Mouse (Mus musculus): ENCODE measurements at regions not wholly inside any gene's neighbourhood (a gene's known extent, or its start where the extent isn't known, plus 50 kb on each side); places are given as distances from the start of the nearest gene placed in this dataset.

DNA sequence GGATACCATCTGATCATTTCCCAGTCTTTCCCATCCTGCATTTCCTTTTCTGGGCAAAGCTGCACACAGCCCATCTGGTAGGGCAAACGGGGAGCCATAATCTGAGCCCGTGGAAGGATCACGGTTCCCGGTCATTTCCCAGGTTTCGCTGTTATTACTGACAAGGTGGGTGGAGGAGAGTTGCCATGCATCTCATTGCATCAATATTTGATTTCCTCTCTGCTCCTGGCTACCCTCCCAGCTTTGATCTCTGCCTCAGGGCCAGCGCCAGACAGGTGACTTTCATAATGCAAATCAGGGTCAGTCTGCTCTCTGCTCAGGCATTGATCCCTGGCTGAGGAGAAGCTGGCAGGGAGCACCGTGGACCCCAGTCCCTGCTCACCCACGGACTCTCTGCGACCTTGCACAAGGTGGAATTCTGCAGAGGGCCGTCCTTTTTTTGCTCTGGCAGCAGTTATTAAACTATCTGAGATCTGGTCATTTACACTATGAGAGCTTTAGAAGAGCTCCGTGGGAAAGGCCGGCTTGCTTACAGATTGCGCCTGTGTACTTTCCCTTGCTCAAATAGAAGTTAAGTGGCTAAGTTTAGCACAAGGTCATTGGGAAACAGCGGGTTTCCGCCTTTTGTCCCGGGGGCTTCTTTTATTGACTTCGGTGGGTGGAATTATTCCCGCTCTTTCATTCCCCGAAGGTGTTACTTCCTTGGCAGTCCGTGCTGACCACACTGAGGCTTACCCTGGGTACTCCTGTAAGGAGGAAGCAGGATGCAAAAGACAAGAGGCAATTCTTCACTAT is 114.1 kb upstream of the Slit3 start:
- WGBS (ENCODE audit: insufficient replicate concordance), result 15% methylated on average over 20 of the region's 20 CpGs
- peak overlapping the region; percentile 19; the same call in 1 of the 2 replicates for H3K4me3 ChIP-seq (ENCODE audit: low read depth, low read length)
- DNase-seq (peak; percentile 74), ATAC-seq (peak; percentile 99)
- TF ChIP-seq EP300 (IDR thresholded peaks at IDR 0.05; ENCODE audit: low read depth) (no peak), CTCF (IDR thresholded peaks at IDR 0.05; ENCODE audit: low read depth) (no peak)
- no peak overlapping the region for H3K9ac ChIP-seq (replicated peaks)
- no peaks in the 10 kb centered on the region for H3K27me3 ChIP-seq (ENCODE audit: insufficient read depth, low read length)
- H3K4me2 ChIP-seq (ENCODE audit: low read depth, low read length), result peak overlapping the region; percentile 61
- H3K9me3 ChIP-seq (ENCODE audit: low read length), result no peaks in the 10 kb centered on the region
- peak overlapping the region; percentile 83 for H3K27ac ChIP-seq (ENCODE audit: low read depth)
- peaks cover 6% of the 10 kb centered on the region; the same call in 1 of the 2 replicates for H3K4me1 ChIP-seq (ENCODE audit: insufficient read depth)
- no peaks in the 10 kb centered on the region for H3K36me3 ChIP-seq (replicated peaks; ENCODE audit: insufficient read depth, low read length)

DNA sequence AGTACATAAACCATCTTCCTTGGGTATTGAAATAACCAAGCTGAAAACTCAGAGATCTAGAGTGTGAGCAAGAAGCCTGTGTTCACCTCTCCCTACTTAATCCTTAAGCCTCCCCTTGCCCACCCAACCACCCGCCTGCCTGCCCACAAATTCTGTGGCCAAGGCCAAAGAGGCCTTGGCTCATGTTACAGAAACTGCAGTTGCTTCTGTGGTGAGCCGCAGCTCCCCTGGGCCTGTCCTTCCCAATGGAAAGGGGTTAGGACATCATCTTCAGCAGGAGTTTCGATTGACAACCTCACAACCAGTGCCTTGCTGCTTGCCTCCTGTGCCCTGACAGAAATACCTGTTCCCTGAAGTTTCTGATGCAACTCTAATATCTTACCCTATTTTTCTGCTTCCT is 115.9 kb upstream of the Slit3 start:
- H3K27me3 ChIP-seq (ENCODE audit: insufficient read depth, low read length), result no peaks in the 10 kb centered on the region
- no peak overlapping the region for H3K27ac ChIP-seq (ENCODE audit: low read depth)
- TF ChIP-seq EP300 (IDR thresholded peaks at IDR 0.05; ENCODE audit: low read depth) (no peak), CTCF (IDR thresholded peaks at IDR 0.05; ENCODE audit: low read depth) (no peak)
- no peak overlapping the region for H3K4me2 ChIP-seq (ENCODE audit: low read depth, low read length)
- H3K36me3 ChIP-seq (replicated peaks; ENCODE audit: insufficient read depth, low read length), result no peaks in the 10 kb centered on the region
- no peak overlapping the region for H3K9ac ChIP-seq (replicated peaks)
- no peak overlapping the region for H3K4me3 ChIP-seq (ENCODE audit: low read depth, low read length)
- 70% methylated on average over 3 of the region's 3 CpGs for WGBS (ENCODE audit: insufficient replicate concordance)
- no peak for DNase-seq
- no peak for ATAC-seq
- H3K9me3 ChIP-seq (ENCODE audit: low read length), result no peaks in the 10 kb centered on the region
- H3K4me1 ChIP-seq (ENCODE audit: insufficient read depth), result peaks cover 6% of the 10 kb centered on the region; the same call in 1 of the 2 replicates

DNA sequence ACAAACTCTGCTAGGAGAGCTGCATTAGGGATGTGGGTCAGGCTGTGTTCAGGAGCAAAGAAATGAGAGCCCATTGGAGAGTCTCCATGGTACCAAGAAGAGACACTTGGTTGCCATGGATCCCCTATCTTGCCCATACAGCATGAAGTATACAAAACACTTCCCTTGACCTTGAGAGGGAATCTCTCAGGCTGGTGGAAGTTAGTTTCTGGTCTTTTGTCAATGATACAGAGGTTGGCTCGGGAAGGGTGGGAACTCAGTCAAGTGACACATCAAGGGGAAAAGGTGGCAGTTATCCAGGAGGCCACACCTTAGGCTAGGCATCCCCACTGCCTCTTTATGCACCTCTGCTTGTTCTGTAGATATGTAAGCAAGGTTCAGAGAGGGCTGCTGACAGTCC is 116.6 kb upstream of the Slit3 start:
- ATAC-seq (no peak), DNase-seq (no peak)
- Histone ChIP-seq H3K9me3 (ENCODE audit: low read length) (no peaks in the 10 kb centered on the region), H3K4me1 (ENCODE audit: insufficient read depth) (peaks cover 6% of the 10 kb centered on the region; the same call in 1 of the 2 replicates), H3K36me3 (replicated peaks; ENCODE audit: insufficient read depth, low read length) (no peaks in the 10 kb centered on the region), H3K4me3 (ENCODE audit: low read depth, low read length) (no peak overlapping the region), H3K27me3 (ENCODE audit: insufficient read depth, low read length) (no peaks in the 10 kb centered on the region), H3K27ac (ENCODE audit: low read depth) (no peak overlapping the region), H3K9ac (replicated peaks) (no peak overlapping the region), H3K4me2 (ENCODE audit: low read depth, low read length) (no peak overlapping the region)
- TF ChIP-seq CTCF (IDR thresholded peaks at IDR 0.05; ENCODE audit: low read depth) (no peak), EP300 (IDR thresholded peaks at IDR 0.05; ENCODE audit: low read depth) (no peak)
- WGBS (ENCODE audit: insufficient replicate concordance), result 41% methylated on average over 1 of the region's 1 CpGs

DNA sequence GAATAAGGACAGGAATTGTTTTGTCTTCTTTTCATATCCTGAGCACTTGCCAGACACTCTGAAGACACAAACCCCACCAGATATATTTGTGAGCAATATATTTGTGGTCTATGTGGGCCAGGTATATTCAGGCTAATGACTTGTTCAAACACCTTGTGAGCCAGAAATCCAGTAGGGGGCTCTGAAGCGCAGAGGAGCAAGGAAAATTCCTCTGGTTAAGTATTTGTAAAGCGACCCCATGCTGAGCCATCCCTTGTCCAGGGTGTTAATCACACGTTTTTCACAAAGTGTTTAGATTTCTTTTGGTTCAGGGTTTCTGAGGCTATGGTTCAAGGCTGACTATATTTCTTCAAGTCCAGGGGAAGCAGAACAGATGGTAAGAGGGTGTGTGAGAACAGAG is 117.1 kb upstream of the Slit3 start:
- TF ChIP-seq EP300 (IDR thresholded peaks at IDR 0.05; ENCODE audit: low read depth) (no peak), CTCF (IDR thresholded peaks at IDR 0.05; ENCODE audit: low read depth) (no peak)
- WGBS (ENCODE audit: insufficient replicate concordance), result 41% methylated on average over 3 of the region's 3 CpGs
- H3K4me3 ChIP-seq (ENCODE audit: low read depth, low read length), result no peak overlapping the region
- no peak for DNase-seq
- H3K36me3 ChIP-seq (replicated peaks; ENCODE audit: insufficient read depth, low read length), result no peaks in the 10 kb centered on the region
- H3K9ac ChIP-seq (replicated peaks), result no peak overlapping the region
- H3K4me1 ChIP-seq (ENCODE audit: insufficient read depth), result peaks cover 6% of the 10 kb centered on the region; the same call in 1 of the 2 replicates
- H3K27ac ChIP-seq (ENCODE audit: low read depth), result no peak overlapping the region
- no peak overlapping the region for H3K4me2 ChIP-seq (ENCODE audit: low read depth, low read length)
- no peaks in the 10 kb centered on the region for H3K27me3 ChIP-seq (ENCODE audit: insufficient read depth, low read length)
- H3K9me3 ChIP-seq (ENCODE audit: low read length), result no peaks in the 10 kb centered on the region
- ATAC-seq, result no peak

DNA sequence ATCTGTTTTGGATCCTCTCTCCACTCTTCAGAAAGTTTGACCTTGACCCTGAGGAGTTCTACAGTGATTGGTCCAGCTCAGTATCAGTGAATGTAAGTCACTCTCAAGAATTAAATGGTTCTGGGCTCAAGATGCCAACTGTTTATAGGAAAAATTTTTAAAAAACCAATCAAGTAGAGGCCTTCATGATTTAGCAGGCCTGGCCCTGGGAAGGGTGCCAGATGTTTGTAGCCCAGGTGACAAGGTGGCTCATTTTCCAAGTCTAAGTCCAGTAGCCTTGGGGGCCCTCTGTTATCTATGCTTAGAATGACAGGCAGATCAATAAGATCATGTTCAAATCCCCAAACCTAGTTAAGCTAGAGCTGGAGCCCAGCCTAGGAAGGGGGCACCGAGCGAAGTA is 123.1 kb upstream of the Slit3 start:
- ATAC-seq (no peak), DNase-seq (no peak)
- Histone ChIP-seq H3K9ac (replicated peaks) (no peak overlapping the region), H3K36me3 (replicated peaks; ENCODE audit: insufficient read depth, low read length) (no peaks in the 10 kb centered on the region), H3K27me3 (ENCODE audit: insufficient read depth, low read length) (no peaks in the 10 kb centered on the region), H3K4me3 (ENCODE audit: low read depth, low read length) (no peak overlapping the region), H3K27ac (ENCODE audit: low read depth) (no peak overlapping the region), H3K4me2 (ENCODE audit: low read depth, low read length) (no peak overlapping the region), H3K9me3 (ENCODE audit: low read length) (no peaks in the 10 kb centered on the region), H3K4me1 (ENCODE audit: insufficient read depth) (0 out of 2 replicates have a peak, but pooled peaks cover 2% of the 10 kb centered on the region)
- TF ChIP-seq EP300 (IDR thresholded peaks at IDR 0.05; ENCODE audit: low read depth) (no peak), CTCF (IDR thresholded peaks at IDR 0.05; ENCODE audit: low read depth) (no peak)
- WGBS (ENCODE audit: insufficient replicate concordance), result 83% methylated on average over 2 of the region's 2 CpGs

DNA sequence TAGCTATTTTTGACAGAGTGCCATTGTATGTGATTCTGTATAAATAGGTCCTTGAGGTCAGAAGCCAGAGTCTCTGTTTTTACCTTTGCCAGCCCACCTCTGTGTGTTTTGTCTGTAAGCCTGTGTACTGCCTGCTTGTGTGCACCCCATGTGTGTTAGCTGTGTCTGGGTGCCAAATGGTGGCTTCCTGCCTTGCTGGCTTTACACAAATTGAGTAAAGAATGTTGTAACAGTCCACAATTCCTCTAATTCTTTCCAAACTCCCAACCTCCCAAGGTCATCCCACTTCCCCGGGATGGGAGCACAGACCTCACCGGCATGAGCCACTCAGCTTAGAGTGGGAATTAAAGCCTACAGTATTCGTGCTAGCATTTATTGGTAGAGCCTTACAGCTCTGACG is 125.5 kb upstream of the Slit3 start:
- 61% methylated on average over 4 of the region's 4 CpGs for WGBS (ENCODE audit: insufficient replicate concordance)
- no peaks in the 10 kb centered on the region for H3K9me3 ChIP-seq (ENCODE audit: low read length)
- ATAC-seq (peak; percentile 88), DNase-seq (peak; percentile 27)
- 0 out of 2 replicates have a peak, but pooled peaks cover 2% of the 10 kb centered on the region for H3K4me1 ChIP-seq (ENCODE audit: insufficient read depth)
- H3K4me2 ChIP-seq (ENCODE audit: low read depth, low read length), result no peak overlapping the region
- H3K27me3 ChIP-seq (ENCODE audit: insufficient read depth, low read length), result no peaks in the 10 kb centered on the region
- H3K36me3 ChIP-seq (replicated peaks; ENCODE audit: insufficient read depth, low read length), result no peaks in the 10 kb centered on the region
- H3K9ac ChIP-seq (replicated peaks), result no peak overlapping the region
- no peak for TF ChIP-seq EP300 (IDR thresholded peaks at IDR 0.05; ENCODE audit: low read depth)
- no peak for TF ChIP-seq CTCF (IDR thresholded peaks at IDR 0.05; ENCODE audit: low read depth)
- no peak overlapping the region for H3K27ac ChIP-seq (ENCODE audit: low read depth)
- H3K4me3 ChIP-seq (ENCODE audit: low read depth, low read length), result no peak overlapping the region
